Mouse (Mus musculus): Measurements from ENCODE around the gene Ralgps1. TPM values are rescaled to one million over a fixed set of nuclear protein-coding genes. Genes with fewer than 3 reads are reported as not detected.

The Ralgps1 gene
- polyA plus RNA-seq, 1 experiment = 66.0 TPM

DNA sequence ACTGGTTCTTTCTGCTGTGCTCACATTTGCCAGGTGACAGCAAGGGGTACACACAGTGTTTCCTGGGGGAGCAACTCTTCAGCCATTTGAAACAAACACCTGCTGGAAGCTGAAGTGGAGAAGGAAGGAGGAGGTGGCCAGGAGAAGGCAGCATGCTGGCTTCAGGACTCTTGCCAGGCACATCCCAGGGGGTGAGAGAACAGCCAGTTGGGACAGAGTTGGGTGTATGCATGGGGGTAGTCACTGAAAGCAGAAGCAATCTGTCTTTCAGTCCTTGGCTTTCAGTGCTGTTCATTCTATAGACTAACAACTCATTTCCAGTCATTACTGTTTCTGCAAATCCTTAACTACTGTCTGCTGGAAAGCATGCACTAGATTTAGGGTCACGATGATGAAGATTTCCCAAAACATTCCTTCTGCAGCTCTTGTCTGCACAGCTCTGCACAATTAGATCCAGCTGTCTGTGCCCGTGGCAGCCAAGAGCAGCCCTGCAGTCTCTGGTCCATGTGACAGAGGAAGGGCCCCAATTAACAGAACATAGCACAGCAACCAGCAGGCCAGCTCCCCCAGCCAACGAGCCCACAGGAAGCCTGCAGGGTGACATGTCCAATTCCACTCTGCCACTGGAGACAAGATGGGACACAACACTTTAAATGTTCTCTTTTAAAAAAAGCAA lies 70.8 kb downstream of the Ralgps1 start:
- no peak for TF ChIP-seq CTCF (IDR thresholded peaks at IDR 0.05; ENCODE audit: extremely low read depth, insufficient read depth, low read length)
- TF ChIP-seq POLR2A (IDR thresholded peaks at IDR 0.05; ENCODE audit: extremely low read depth, insufficient read depth, low read length) = no peak
- no peak overlapping the region for H3K4me3 ChIP-seq (ENCODE audit: insufficient read depth, low read length)
- H3K4me1 ChIP-seq (ENCODE audit: control insufficient read depth, insufficient read depth, low read length) = peaks cover 7% of the 10 kb centered on the region; the same call in 1 of the 2 replicates
- no peak overlapping the region for H3K27ac ChIP-seq (ENCODE audit: insufficient read depth, low read length)

DNA sequence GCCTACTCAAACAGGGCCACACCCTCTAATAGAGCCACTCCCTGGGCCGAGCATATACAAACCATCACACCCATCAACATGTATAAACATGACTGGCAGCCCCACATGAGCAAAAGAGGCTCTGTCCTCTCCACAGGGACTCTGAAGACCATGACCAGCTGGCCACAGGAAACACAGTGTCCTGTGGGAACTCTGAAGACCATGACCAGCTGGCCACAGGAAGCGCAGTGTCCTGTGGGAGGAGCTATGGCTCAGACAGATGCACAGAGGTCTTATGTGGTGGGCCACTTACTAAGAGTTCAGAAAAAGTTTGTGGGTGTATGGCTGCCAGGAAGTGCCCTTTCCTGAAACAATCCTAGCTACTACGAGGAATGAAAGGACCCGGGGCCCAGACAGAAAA lies 72.4 kb downstream of the Ralgps1 start:
- H3K27ac ChIP-seq (ENCODE audit: insufficient read depth, low read length) = no peak overlapping the region
- no peak for TF ChIP-seq POLR2A (IDR thresholded peaks at IDR 0.05; ENCODE audit: extremely low read depth, insufficient read depth, low read length)
- no peak for TF ChIP-seq CTCF (IDR thresholded peaks at IDR 0.05; ENCODE audit: extremely low read depth, insufficient read depth, low read length)
- peaks cover 5% of the 10 kb centered on the region; the same call in 1 of the 2 replicates for H3K4me1 ChIP-seq (ENCODE audit: control insufficient read depth, insufficient read depth, low read length)
- H3K4me3 ChIP-seq (ENCODE audit: insufficient read depth, low read length) = no peak overlapping the region

GRCm38 (mm10) chr2:33295115-33295514 lies 76.2 kb downstream of the Ralgps1 start:
- H3K4me1 ChIP-seq (ENCODE audit: control insufficient read depth, insufficient read depth, low read length) = peaks cover 3% of the 10 kb centered on the region; the same call in 1 of the 2 replicates
- TF ChIP-seq CTCF (IDR thresholded peaks at IDR 0.05; ENCODE audit: extremely low read depth, insufficient read depth, low read length) = no peak
- TF ChIP-seq POLR2A (IDR thresholded peaks at IDR 0.05; ENCODE audit: extremely low read depth, insufficient read depth, low read length) = no peak
- no peak overlapping the region for H3K27ac ChIP-seq (ENCODE audit: insufficient read depth, low read length)
- no peak overlapping the region for H3K4me3 ChIP-seq (ENCODE audit: insufficient read depth, low read length)

GRCm38 (mm10) chr2:33292057-33292456 lies 79.2 kb downstream of the Ralgps1 start:
- TF ChIP-seq CTCF (IDR thresholded peaks at IDR 0.05; ENCODE audit: extremely low read depth, insufficient read depth, low read length) (no peak), POLR2A (IDR thresholded peaks at IDR 0.05; ENCODE audit: extremely low read depth, insufficient read depth, low read length) (no peak)
- Histone ChIP-seq H3K27ac (ENCODE audit: insufficient read depth, low read length) (no peak overlapping the region), H3K4me3 (ENCODE audit: insufficient read depth, low read length) (no peak overlapping the region)

DNA sequence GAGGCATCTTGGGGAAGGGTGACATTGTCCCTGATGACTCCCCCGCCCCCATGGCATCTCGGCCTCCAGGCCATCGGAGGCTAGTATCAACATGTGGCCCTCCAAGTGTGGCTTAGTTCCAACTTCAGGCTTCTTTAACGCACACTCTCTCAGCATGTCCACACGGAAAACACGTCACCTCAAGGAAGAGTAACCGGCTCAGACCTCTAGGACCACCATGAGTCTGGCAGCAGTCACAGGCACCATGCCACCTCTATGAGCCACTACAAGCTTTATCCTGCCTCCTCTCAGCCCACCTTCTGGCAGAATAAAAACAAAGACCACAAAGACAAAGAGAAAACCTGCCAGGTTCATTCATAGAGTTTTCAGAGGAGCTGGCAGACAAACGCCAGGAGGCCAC lies 80.8 kb downstream of the Ralgps1 start:
- no peak overlapping the region for H3K4me3 ChIP-seq (ENCODE audit: insufficient read depth, low read length)

More at GRCm38 (mm10) chr2:33292057-33292456, 79.2 kb downstream of the Ralgps1 start:
- no peaks in the 10 kb centered on the region for H3K4me1 ChIP-seq (ENCODE audit: control insufficient read depth, insufficient read depth, low read length)

DNA sequence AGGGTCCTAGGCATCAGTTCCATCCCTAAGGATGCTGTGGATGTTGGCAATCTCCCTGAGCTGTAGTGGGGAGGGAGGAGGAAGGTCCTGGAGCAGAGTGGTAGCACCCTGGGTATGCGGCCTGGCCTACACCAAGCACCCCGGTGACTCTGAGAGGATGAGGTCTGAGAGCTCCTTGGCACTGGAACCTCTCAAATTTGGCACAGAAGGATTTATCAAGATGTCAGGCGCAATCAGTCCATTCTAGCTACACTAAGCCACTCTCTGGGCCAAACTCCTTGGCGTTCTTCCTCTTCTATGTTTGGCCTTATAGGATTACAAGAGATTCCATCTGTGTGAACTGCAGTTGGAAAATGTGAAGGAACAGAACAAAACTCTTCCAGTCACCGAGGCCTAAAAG lies 82.4 kb downstream of the Ralgps1 start:
- TF ChIP-seq POLR2A (IDR thresholded peaks at IDR 0.05; ENCODE audit: extremely low read depth, insufficient read depth, low read length) (no peak), CTCF (IDR thresholded peaks at IDR 0.05; ENCODE audit: extremely low read depth, insufficient read depth, low read length) (no peak)
- Histone ChIP-seq H3K4me3 (ENCODE audit: insufficient read depth, low read length) (no peak overlapping the region), H3K4me1 (ENCODE audit: control insufficient read depth, insufficient read depth, low read length) (no peaks in the 10 kb centered on the region), H3K27ac (ENCODE audit: insufficient read depth, low read length) (no peak overlapping the region)

More for the DNA sequence above, 80.8 kb downstream of the Ralgps1 start:
- Histone ChIP-seq H3K27ac (ENCODE audit: insufficient read depth, low read length) (no peak overlapping the region), H3K4me1 (ENCODE audit: control insufficient read depth, insufficient read depth, low read length) (no peaks in the 10 kb centered on the region)
- TF ChIP-seq CTCF (IDR thresholded peaks at IDR 0.05; ENCODE audit: extremely low read depth, insufficient read depth, low read length) (no peak), POLR2A (IDR thresholded peaks at IDR 0.05; ENCODE audit: extremely low read depth, insufficient read depth, low read length) (no peak)

DNA sequence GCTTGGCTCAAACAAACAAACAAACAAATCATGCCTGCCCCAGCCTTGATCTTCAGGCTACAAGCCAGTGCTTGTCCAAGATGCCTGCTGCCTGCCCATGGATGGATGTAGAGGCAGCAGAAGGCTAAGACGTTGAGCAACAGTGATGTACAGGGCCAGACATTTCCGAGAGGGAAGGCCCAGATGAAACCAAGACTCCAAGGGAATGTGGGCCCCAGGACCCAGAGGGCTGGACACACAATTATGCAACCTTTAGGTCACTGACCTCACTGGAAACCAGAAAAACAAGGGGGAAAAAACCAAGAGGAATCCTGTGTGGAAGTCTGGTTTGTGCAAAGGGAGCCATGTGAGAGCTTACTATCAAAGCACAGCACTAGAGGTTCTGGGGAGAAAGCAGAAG lies 87.6 kb downstream of the Ralgps1 start:
- no peak overlapping the region for H3K4me3 ChIP-seq (ENCODE audit: insufficient read depth, low read length)
- TF ChIP-seq POLR2A (IDR thresholded peaks at IDR 0.05; ENCODE audit: extremely low read depth, insufficient read depth, low read length) (no peak), CTCF (IDR thresholded peaks at IDR 0.05; ENCODE audit: extremely low read depth, insufficient read depth, low read length) (no peak)
- H3K27ac ChIP-seq (ENCODE audit: insufficient read depth, low read length) = no peak overlapping the region
- H3K4me1 ChIP-seq (ENCODE audit: control insufficient read depth, insufficient read depth, low read length) = no peaks in the 10 kb centered on the region

GRCm38 (mm10) chr2:33282877-33283276 lies 88.4 kb downstream of the Ralgps1 start:
- TF ChIP-seq POLR2A (IDR thresholded peaks at IDR 0.05; ENCODE audit: extremely low read depth, insufficient read depth, low read length) = no peak
- no peak for TF ChIP-seq CTCF (IDR thresholded peaks at IDR 0.05; ENCODE audit: extremely low read depth, insufficient read depth, low read length)
- Histone ChIP-seq H3K27ac (ENCODE audit: insufficient read depth, low read length) (no peak overlapping the region), H3K4me3 (ENCODE audit: insufficient read depth, low read length) (no peak overlapping the region), H3K4me1 (ENCODE audit: control insufficient read depth, insufficient read depth, low read length) (no peaks in the 10 kb centered on the region)

- Histone ChIP-seq H3K4me3 (ENCODE audit: insufficient read depth, low read length) (no peak overlapping the region), H3K4me1 (ENCODE audit: control insufficient read depth, insufficient read depth, low read length) (no peaks in the 10 kb centered on the region), H3K27ac (ENCODE audit: insufficient read depth, low read length) (no peak overlapping the region)
- TF ChIP-seq CTCF (IDR thresholded peaks at IDR 0.05; ENCODE audit: extremely low read depth, insufficient read depth, low read length) = no peak
- TF ChIP-seq POLR2A (IDR thresholded peaks at IDR 0.05; ENCODE audit: extremely low read depth, insufficient read depth, low read length) = no peak
These were observed 89.5 kb downstream of the Ralgps1 start for GRCm38 (mm10) chr2:33281807-33282206.

GRCm38 (mm10) chr2:33280525-33280924 lies 90.8 kb downstream of the Ralgps1 start:
- TF ChIP-seq POLR2A (IDR thresholded peaks at IDR 0.05; ENCODE audit: extremely low read depth, insufficient read depth, low read length) (no peak), CTCF (IDR thresholded peaks at IDR 0.05; ENCODE audit: extremely low read depth, insufficient read depth, low read length) (no peak)
- Histone ChIP-seq H3K27ac (ENCODE audit: insufficient read depth, low read length) (no peak overlapping the region), H3K4me1 (ENCODE audit: control insufficient read depth, insufficient read depth, low read length) (no peaks in the 10 kb centered on the region), H3K4me3 (ENCODE audit: insufficient read depth, low read length) (no peak overlapping the region)
